Mouse (Mus musculus) liver, adult (tissue): ENCODE results near the gene Rtn4r.
A peak's percentile ranks its signal among the peaks of the same experiment; 100 is the strongest.

ENCODE experiments used
- GATA4 ChIP-seq: IDR thresholded peaks from 2 replicates; pipeline ENCODE4 v1.6.1; 2014; ENCODE audit warnings: mild to moderate bottlenecking, low read length; ENCODE audit not compliant: insufficient replicate concordance

Rtn4r gene

GRCm38 (mm10) chr16:18127241-18127861 is at the start of gene Rtn4r:
Gene Rtn4r, plus strand, starts transcription at chr16:18127642.
- no peak for TF ChIP-seq GATA4

DNA sequence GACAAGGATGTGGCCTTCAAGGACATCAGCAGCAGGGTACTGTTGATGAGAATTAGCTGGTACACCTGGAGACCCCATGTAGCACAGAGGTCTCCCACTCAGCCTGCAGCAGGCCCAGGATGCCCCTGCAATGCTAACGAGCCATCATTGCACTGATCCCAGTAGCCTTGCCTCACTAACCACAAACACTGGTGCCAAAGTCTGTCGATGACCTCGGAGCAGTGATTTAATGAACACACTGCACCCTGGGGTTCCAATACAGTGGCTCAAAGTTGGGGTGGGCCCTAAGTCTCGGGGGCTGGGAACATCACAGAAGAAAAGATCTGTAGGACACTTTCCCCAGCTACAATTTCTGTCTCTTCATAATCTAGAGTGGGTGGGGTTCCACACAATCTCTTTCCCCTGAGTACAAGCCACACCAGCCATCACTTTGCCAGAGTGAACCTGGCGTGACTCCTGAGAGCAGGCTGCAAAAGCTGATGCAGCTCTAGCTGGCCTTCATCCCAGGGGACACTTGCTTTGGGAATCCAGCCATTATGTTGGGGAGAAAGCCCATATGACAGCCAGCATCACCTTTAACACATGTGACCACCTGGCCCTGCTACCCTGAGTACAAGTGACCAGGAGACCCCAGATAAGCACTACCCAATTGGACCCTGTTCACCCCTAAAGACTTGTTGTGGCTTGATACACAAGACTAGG is 49.0 kb upstream of the Rtn4r start:
- TF ChIP-seq GATA4 = no peak

GRCm38 (mm10) chr16:18079300-18079699 is 48.1 kb upstream of the Rtn4r start:
- TF ChIP-seq GATA4 = no peak

- no peak for TF ChIP-seq GATA4
Observed at GRCm38 (mm10) chr16:18080171-18080570, 47.3 kb upstream of the Rtn4r start.

DNA sequence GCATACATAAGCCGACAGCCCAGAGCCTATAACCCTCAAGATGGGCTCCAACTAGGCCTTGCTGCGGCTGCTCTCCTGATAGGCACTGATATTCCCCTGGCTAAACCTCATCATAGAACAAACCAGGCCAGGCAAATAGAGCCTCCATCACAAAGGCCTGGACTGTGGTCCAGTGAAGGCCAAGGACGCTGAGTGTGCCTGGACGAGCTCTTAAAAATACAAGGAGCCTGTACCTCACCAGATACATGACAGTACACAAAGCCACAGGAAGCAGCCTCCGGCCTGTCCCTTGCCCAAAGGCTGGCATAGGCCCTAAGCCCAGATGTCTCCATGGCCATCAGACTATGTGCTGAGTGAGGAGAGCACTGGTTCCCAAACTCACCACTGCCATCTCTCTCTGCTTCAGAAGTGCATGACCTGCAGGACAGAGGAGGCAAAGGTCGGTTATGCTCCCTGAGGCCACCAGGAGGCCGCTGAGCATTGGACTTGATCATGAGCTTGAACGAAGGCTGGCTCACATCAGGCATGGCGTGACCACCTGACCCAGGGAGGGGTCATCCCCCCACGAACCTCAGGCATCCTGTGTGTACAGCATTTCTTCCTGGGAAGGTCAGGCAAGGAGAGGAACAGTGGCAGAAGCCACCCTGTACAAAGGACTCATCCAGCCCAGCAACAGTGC is 46.2 kb upstream of the Rtn4r start:
- no peak for TF ChIP-seq GATA4

- TF ChIP-seq GATA4 = no peak
Observed at GRCm38 (mm10) chr16:18082291-18082690, 45.2 kb upstream of the Rtn4r start.

DNA sequence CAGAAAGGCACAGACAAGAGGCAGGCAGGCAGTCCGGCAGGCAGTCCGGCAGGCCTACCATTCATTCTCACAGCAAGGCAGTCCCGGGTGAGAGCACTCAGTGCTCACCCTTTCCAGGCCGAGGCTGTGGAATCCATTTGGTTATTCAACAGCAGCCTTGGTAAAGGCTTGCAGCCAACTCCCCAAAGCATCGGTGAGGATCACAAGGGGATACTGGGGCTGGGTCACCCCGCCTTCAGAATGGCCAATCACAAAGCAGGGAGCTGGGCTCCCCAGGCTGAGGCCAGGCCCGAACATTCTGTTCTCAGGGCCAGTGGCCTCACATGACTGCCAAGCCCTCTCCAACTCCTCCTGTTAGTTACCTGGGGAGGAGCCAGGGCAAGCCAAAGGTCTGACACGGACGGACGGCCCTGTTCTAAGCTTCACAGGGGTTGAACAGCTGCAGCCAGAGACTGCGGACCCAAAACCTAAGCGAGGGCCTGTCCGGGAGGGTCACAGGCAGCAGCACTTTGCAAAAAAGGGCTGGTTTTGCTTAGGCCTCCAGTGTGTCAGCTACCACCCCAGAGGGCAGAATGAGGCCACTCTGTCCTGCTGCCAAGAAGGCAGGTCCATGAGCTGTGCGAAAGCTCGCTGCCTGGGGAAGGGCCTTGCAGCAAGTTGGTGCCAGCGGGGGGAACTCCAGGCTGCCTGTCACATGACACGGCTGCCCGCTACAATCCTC is 44.1 kb upstream of the Rtn4r start:
- TF ChIP-seq GATA4 = no peak

DNA sequence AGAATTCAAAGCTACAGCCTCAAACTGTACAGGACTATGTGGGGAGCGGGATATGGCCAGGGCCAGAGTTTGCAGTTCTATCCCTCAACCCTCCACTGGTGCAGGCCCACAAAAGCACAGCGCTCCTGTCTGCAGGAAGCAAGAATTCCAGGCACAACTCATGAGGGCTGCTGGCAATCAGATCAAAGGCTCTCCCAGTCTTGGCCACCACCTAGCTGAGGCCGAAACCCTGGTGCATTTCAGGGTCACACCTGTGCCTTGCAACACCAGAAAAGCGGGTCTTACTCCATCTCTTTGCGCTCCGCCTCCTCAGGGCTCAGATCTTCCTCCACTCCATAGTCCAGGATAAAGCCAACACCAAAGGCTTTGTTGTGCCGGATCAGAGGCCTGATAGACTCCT is 43.2 kb upstream of the Rtn4r start:
- TF ChIP-seq GATA4 = peak; percentile 16; the same call in 1 of the 2 replicates

- TF ChIP-seq GATA4 = no peak
Observed at GRCm38 (mm10) chr16:18087101-18087500, 40.3 kb upstream of the Rtn4r start.

- no peak for TF ChIP-seq GATA4
Observed at GRCm38 (mm10) chr16:18096348-18096747, 31.1 kb upstream of the Rtn4r start.

- no peak for TF ChIP-seq GATA4
Observed at GRCm38 (mm10) chr16:18102816-18103215, 24.6 kb upstream of the Rtn4r start.

DNA sequence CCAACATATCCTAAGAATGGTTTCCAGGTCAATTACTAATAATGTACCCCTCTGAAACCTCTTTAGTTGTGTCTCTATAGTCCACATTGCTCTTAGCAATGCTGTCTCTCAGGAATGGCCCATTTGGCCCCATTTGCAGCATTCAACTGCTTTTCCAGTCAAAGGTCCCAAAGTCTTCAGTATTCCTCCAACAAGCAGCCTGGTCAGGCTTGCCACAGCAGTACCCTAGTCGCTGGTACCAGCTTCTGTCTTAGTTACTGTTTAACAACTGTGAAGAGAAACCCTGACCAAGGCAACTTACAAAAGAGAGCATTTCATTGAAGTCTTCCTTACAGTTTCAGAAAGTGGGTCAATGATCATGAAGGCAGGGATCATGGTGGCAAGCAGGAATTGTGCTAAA is 24.1 kb upstream of the Rtn4r start:
- no peak for TF ChIP-seq GATA4

DNA sequence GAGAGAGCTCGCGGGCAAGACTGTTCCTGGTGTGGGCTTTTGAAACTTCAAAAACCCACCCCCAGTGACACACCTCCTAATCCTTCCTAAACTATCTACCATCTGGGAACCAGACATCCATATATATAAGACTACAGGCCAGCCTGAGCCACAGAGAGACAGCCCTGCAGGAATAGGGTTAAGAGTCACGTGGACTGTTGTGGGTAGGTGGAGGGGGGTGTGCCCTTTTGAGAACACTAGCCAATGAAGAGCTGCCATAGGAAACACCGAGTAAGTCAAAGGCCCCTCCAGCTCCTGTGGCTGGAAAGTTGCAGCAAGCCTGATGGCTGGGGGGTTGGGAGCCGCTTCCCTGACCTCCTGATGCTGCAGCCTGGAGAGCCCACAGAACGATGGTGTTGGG is 23.6 kb upstream of the Rtn4r start:
- TF ChIP-seq GATA4 = no peak

- peak; percentile 89 for TF ChIP-seq GATA4
Observed at GRCm38 (mm10) chr16:18108221-18108966, 19.0 kb upstream of the Rtn4r start.

GRCm38 (mm10) chr16:18111042-18111441 is 16.4 kb upstream of the Rtn4r start:
- no peak for TF ChIP-seq GATA4

DNA sequence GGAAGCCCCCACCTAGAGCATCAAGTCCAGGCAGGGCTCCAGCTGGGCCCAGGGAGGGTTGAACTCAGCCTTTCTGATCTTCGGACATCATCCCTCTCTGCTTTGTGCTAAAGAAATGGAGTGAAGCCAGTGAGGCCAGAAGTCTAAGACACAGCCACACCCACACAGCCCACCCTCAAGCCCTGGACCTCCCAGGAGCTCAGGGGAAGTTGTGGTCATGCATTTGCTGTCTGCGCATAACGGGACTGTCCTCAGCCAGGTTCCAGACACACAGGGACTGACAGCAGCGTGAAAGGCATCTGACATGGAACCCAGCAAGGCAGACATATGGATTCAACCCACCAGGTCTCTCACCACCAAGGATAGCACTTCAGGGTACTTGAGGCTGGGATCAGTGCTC is 11.0 kb upstream of the Rtn4r start:
- no peak for TF ChIP-seq GATA4

DNA sequence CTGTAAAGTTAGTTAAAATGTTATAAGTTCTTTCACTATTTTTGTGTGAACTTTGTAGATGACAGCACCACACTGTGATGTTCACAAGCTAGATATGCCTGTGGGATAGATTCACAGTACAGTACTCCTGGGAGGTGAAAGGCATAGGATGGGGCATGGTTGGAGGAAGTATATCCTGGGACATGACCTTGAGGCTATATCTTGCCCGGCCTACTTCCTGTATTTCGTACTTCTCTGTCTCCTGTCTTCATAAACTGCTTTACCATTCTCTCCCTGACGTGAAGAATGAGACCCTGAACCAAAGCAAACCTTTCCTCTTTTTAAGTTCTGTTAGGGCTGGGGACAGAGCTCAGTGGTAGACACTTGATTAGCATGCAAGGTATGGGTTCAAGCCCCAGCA is 9.2 kb upstream of the Rtn4r start:
- TF ChIP-seq GATA4 = no peak
